In the genomic region with DNA sequence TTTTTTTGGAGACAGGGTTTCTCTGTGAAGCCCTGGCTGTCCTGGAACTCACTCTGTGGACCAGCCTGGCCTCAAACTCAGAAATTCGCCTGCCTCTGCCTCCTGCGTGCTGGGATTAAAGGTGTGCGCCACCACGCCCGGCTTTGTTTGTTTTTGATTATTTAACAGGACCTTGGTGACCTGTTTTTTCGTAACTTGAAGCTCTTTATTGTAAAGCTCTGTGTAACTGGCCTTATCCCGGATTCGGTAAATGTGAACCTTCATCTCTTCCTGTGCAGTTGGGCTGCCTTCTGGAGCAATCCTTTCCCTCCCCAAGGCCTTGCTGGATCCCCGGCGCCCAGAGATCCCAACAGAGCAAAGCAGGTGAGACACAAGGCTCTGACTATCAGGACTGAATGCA, we compare ENCODE assay signal across 26 mouse cellular contexts. TPM values are rescaled to one million over a fixed set of nuclear protein-coding genes. Genes with fewer than 3 reads are reported as not detected.
A peak's percentile ranks its signal among the peaks of the same experiment; 100 is the strongest.
DNase-seq lines count a peak whose midpoint lies in the region; ATAC-seq and TF ChIP-seq lines count a peak whose summit lies in the region.
"Had no signal": no experiment of that assay in that cellular context is flagged by ENCODE, and none has a peak within 500 bp of the region (broad histone marks: within the 10 kb centered on the region; RNA-seq: fewer than 3 reads in every experiment).

No protein-coding gene starts in this region.

- H3K27me3 ChIP-seq in liver, embryonic 15.5 days, result no peaks in the 10 kb centered on the region
- H3K27me3 ChIP-seq: embryonic facial prominence, embryonic 13.5 days; forebrain, embryonic 12.5 days; forebrain, embryonic 15.5 days; heart, embryonic 13.5 days; Patski had no signal

- in situ Hi-C loops in ES-E14 (cut with MboI; ENCODE audit: low sequenced_read_pairs in 2 of 2, unreplicated experiment in 2 of 2), result no loop called here

- no peak overlapping the region for H3K4me3 ChIP-seq in ES-E14 (ENCODE audit: insufficient read depth in 1 of 2, low read depth in 1 of 2, low read length in 2 of 2, poor library complexity in 1 of 2, severe bottlenecking in 1 of 2)
- H3K4me3 ChIP-seq in brown adipose tissue, adult 24 weeks (ENCODE audit: insufficient read depth, low read depth, low read length), result no peak overlapping the region
- H3K4me3 ChIP-seq in liver, embryonic 15.5 days (replicated peaks), result no peak overlapping the region
- H3K4me3 ChIP-seq: embryonic facial prominence, embryonic 10.5 days; embryonic facial prominence, embryonic 13.5 days; erythroblast, embryonic 14.5 days; forebrain, embryonic 12.5 days; forebrain, embryonic 15.5 days; heart, embryonic 13.5 days had no signal

- DNase-seq in ES-E14 (ENCODE audit: low read depth, low spot score), result no peak
- DNase-seq in yolk sac, embryonic 10.5 days (ENCODE audit: low spot score), result peak; percentile 53
- no peak for DNase-seq in kidney, postnatal 10 days
- DNase-seq in Muller cell, postnatal 12 days (ENCODE audit: inconsistent ontology term), result no peak
- DNase-seq: adrenal gland, postnatal 10 days; cerebellum, adult 11-12 months; cerebellum, adult 8-10 months; cerebellum, postnatal 10 days; cerebellum, postnatal 36 days; embryo, embryonic 11 days; gastrocnemius, postnatal 25 days; heart, adult 18-20 months; heart, postnatal 14 days; heart, postnatal 4 days had no signal

- no peak for ATAC-seq in liver, embryonic 15.5 days (ENCODE audit: insufficient read depth)
- ATAC-seq: CD4-positive, CD25-positive, alpha-beta regulatory T cell, adult 4 months; forebrain, embryonic 15.5 days; hindbrain, postnatal 0 days; Patski had no signal

- H3K4me1 ChIP-seq in ES-E14 (ENCODE audit: control insufficient read depth in 2 of 2, insufficient read depth in 2 of 2, low read length in 2 of 2, poor library complexity in 1 of 2), result peaks cover 0 to 3% of the 10 kb centered on the region in 2 experiments; a peak in 2 of 4 replicates
- no peaks in the 10 kb centered on the region; the same call in 1 of the 2 replicates for H3K4me1 ChIP-seq in brown adipose tissue, adult 24 weeks (ENCODE audit: control insufficient read depth, insufficient read depth, insufficient read length, low read length)
- H3K4me1 ChIP-seq in liver, embryonic 15.5 days (replicated peaks), result peaks cover under 1% of the 10 kb centered on the region; the same call in 1 of the 2 replicates
- H3K4me1 ChIP-seq: embryonic facial prominence, embryonic 10.5 days; embryonic facial prominence, embryonic 13.5 days; forebrain, embryonic 12.5 days; forebrain, embryonic 15.5 days; heart, embryonic 13.5 days had no signal

- no peaks in the 10 kb centered on the region for H3K9me3 ChIP-seq in ES-E14 (ENCODE audit: control insufficient read depth, insufficient read depth, low read depth, low read length)
- H3K9me3 ChIP-seq in liver, embryonic 15.5 days (replicated peaks), result no peaks in the 10 kb centered on the region
- H3K9me3 ChIP-seq: embryonic facial prominence, embryonic 10.5 days; embryonic facial prominence, embryonic 13.5 days; forebrain, embryonic 12.5 days; forebrain, embryonic 15.5 days; heart, embryonic 13.5 days had no signal

- no peak overlapping the region for H3K9ac ChIP-seq in ES-E14 (ENCODE audit: insufficient read depth, low read depth, low read length, poor library complexity, severe bottlenecking)
- H3K9ac ChIP-seq in liver, embryonic 15.5 days, result no peak overlapping the region
- H3K9ac ChIP-seq: embryonic facial prominence, embryonic 13.5 days; forebrain, embryonic 12.5 days; forebrain, embryonic 15.5 days; heart, embryonic 13.5 days; hindbrain, embryonic 14.5 days had no signal

- H3K4me2 ChIP-seq in liver, embryonic 15.5 days, result no peak overlapping the region
- H3K4me2 ChIP-seq: embryonic facial prominence, embryonic 13.5 days; forebrain, embryonic 12.5 days; forebrain, embryonic 15.5 days; heart, embryonic 13.5 days; hindbrain, embryonic 14.5 days had no signal

- 76% methylated on average over 10 of the region's 10 CpGs for WGBS in liver, embryonic 15.5 days (ENCODE audit: insufficient replicate concordance)

- H3K27ac ChIP-seq in ES-E14 (ENCODE audit: insufficient read depth, low read depth, low read length, poor library complexity, severe bottlenecking), result peak overlapping the region; percentile 27; the same call in 1 of the 2 replicates
- 0 out of 2 replicates have a peak overlapping the region, but pooled peaks have one; percentile 53 for H3K27ac ChIP-seq in brown adipose tissue, adult 24 weeks (replicated peaks; ENCODE audit: low read depth, low read length)
- peak overlapping the region; percentile 34; the same call in 1 of the 2 replicates for H3K27ac ChIP-seq in liver, embryonic 15.5 days (replicated peaks)
- H3K27ac ChIP-seq: embryonic facial prominence, embryonic 10.5 days; embryonic facial prominence, embryonic 13.5 days; forebrain, embryonic 12.5 days; forebrain, embryonic 15.5 days; heart, embryonic 13.5 days; hindbrain, embryonic 14.5 days; hindbrain, postnatal 0 days had no signal

- H3K36me3 ChIP-seq in ES-E14 (ENCODE audit: control insufficient read depth, insufficient read depth, low read length, poor library complexity, severe bottlenecking), result peaks cover 56% of the 10 kb centered on the region
- peaks cover 97% of the 10 kb centered on the region for H3K36me3 ChIP-seq in liver, embryonic 15.5 days (replicated peaks)

TF ChIP-seq in ES-E14, 5 proteins besides CTCF, POLR2A, EP300 and RAD21:
- TF ChIP-seq MAFK (IDR thresholded peaks at IDR 0.05; ENCODE audit: insufficient read depth, low read depth, low read length) (no peak), ZNF384 (IDR thresholded peaks at IDR 0.05; ENCODE audit: low read depth, low read length) (no peak), CHD2 (IDR thresholded peaks at IDR 0.05; ENCODE audit: low read depth, low read length) (no peak), ZC3H11A (IDR thresholded peaks at IDR 0.05; ENCODE audit: borderline replicate concordance, low read depth, low read length) (no peak), HCFC1 (IDR thresholded peaks at IDR 0.05; ENCODE audit: borderline replicate concordance, insufficient read depth, low read length) (no peak)

RNA-seq across cellular contexts. Expression of gene Ubr4, which starts 21.1 kb away (rescaled TPM):
- 199 and 224 TPM in 2 replicates for total RNA-seq in ES-E14 (2012; rRNA removed)
- polyA plus RNA-seq in brown adipose tissue, adult 24 weeks (2012; ENCODE audit: insufficient read depth, insufficient read length, missing spikeins), result 32.5 and 43.2 TPM in 2 replicates
- 39.5 and 49.1 TPM in 2 replicates for polyA plus RNA-seq in liver, embryonic 15.5 days (2015; fragmentation: Nextera tagmentation; extraction: Ambion mirVana)

RNA-seq across cellular contexts. Expression of gene Emc1, which starts 21.1 kb away (rescaled TPM):
- 88.0 and 136 TPM in 2 replicates for total RNA-seq in ES-E14 (2012; rRNA removed)
- polyA plus RNA-seq in brown adipose tissue, adult 24 weeks (2012; ENCODE audit: insufficient read depth, insufficient read length, missing spikeins), result 14.1 and 14.7 TPM in 2 replicates
- polyA plus RNA-seq in liver, embryonic 15.5 days (2015; fragmentation: Nextera tagmentation; extraction: Ambion mirVana), result 13.5 and 13.9 TPM in 2 replicates

RNA-seq across cellular contexts. Expression of gene Mrto4, which starts 21.2 kb away (rescaled TPM):
- 290 and 318 TPM in 2 replicates for total RNA-seq in ES-E14 (2012; rRNA removed)
- 16.7 and 22.2 TPM in 2 replicates for polyA plus RNA-seq in brown adipose tissue, adult 24 weeks (2012; ENCODE audit: insufficient read depth, insufficient read length, missing spikeins)
- 78.7 and 83.7 TPM in 2 replicates for polyA plus RNA-seq in liver, embryonic 15.5 days (2015; fragmentation: Nextera tagmentation; extraction: Ambion mirVana)
